Mouse (Mus musculus): ENCODE data around the gene Acot8. TPM values are rescaled to one million over a fixed set of nuclear protein-coding genes. Genes with fewer than 3 reads are reported as not detected.

The Acot8 gene
- total RNA-seq (2023): 53.7 to 69.6 TPM (median 60.6 TPM) in 4 replicates

GRCm38 (mm10) chr2:164804533-164805331 lies at the start of gene Acot8, which contains the start of gene Zswim3:
Gene Acot8 (minus strand): TSS chr2:164804882.
Gene Zswim3 (plus strand): TSS chr2:164805098.

GRCm38 (mm10) chr2:164833314-164833959 lies 28.8 kb upstream of the Acot8 start, which contains the start of gene Neurl2:
Gene Neurl2 (minus strand): TSS chr2:164833456.

GRCm38 (mm10) chr2:164832748-164833301 lies 28.1 kb upstream of the Acot8 start, which contains the start of gene Ctsa:
Gene Ctsa (plus strand): TSS chr2:164832873.

GRCm38 (mm10) chr2:164828437-164828836 lies 23.8 kb upstream of the Acot8 start, which contains the start of gene Spata25:
Gene Spata25 (minus strand): TSS chr2:164828537.

GRCm38 (mm10) chr2:164822636-164823165 lies 18.0 kb upstream of the Acot8 start, which contains the start of gene Zswim1:
Gene Zswim1 (plus strand): TSS chr2:164822686.

GRCm38 (mm10) chr2:164785481-164786387 lies 18.9 kb downstream of the Acot8 start, which contains the start of gene Snx21:
Gene Snx21 (plus strand): TSS chr2:164785823.

GRCm38 (mm10) chr2:164779481-164780086 lies 25.1 kb downstream of the Acot8 start, which contains the start of gene Tnnc2:
Gene Tnnc2 (minus strand): TSS chr2:164779967.

GRCm38 (mm10) chr2:164769258-164770037 lies 35.2 kb downstream of the Acot8 start, which contains the start of gene Ube2c:
Gene Ube2c (plus strand): TSS chr2:164769898.

GRCm38 (mm10) chr2:164745843-164746479 lies 58.7 kb downstream of the Acot8 start, which contains the start of the genes Wfdc3 and Dnttip1:
Gene Wfdc3 (minus strand): TSS chr2:164745931.
Gene Dnttip1 (plus strand): TSS chr2:164745983.

Other genes with a start within 250 kb of the Acot8 start
- not detected in 4 replicates for gene Wfdc2, start 242.5 kb downstream of the Acot8 start, total RNA-seq (2023)
- not detected in 4 replicates for gene Spint3, start 231.4 kb downstream of the Acot8 start, total RNA-seq (2023)
- not detected in 4 replicates for gene Wfdc6a, start 219.4 kb downstream of the Acot8 start, total RNA-seq (2023)
- gene Eppin, start 211.3 kb downstream of the Acot8 start, total RNA-seq (2023): not detected in 4 replicates
- not detected in 4 replicates for gene Wfdc6b, start 191.4 kb downstream of the Acot8 start, total RNA-seq (2023)
- gene Wfdc8, start 191.3 kb downstream of the Acot8 start, total RNA-seq (2023): not detected in 4 replicates
- not detected in 4 replicates for gene Wfdc16, start 166.1 kb downstream of the Acot8 start, total RNA-seq (2023)
- gene Wfdc10, start 148.8 kb downstream of the Acot8 start, total RNA-seq (2023): 1.5 TPM in 1 of 4 replicates, not detected in the others
- not detected in 4 replicates for gene Wfdc9, start 148.3 kb downstream of the Acot8 start, total RNA-seq (2023)
- not detected in 4 replicates for gene Wfdc11, start 130.8 kb downstream of the Acot8 start, total RNA-seq (2023)
- gene Wfdc13, start 119.8 kb downstream of the Acot8 start, total RNA-seq (2023): not detected in 4 replicates
- not detected in 4 replicates for gene Spint4, start 106.4 kb downstream of the Acot8 start, total RNA-seq (2023)
- gene Spint5, start 89.6 kb downstream of the Acot8 start, total RNA-seq (2023): not detected in 4 replicates
- gene Wfdc3, start 59.0 kb downstream of the Acot8 start, total RNA-seq (2023): not detected in 4 replicates
- 38.4 to 45.2 TPM (median 42.9 TPM) in 4 replicates for gene Dnttip1, start 58.9 kb downstream of the Acot8 start, total RNA-seq (2023)
- gene Ube2c, start 35.0 kb downstream of the Acot8 start, total RNA-seq (2023): 1.7 to 4.0 TPM (median 2.7 TPM) in 4 replicates
- not detected in 4 replicates for gene Tnnc2, start 24.9 kb downstream of the Acot8 start, total RNA-seq (2023)
- 0.46 to 0.97 TPM (median 0.70 TPM) in 4 replicates for gene Snx21, start 19.1 kb downstream of the Acot8 start, total RNA-seq (2023)
- 3.2 to 4.0 TPM (median 3.6 TPM) in 4 replicates for gene Zswim3, start 216 bp upstream of the Acot8 start, total RNA-seq (2023)
- gene Zswim1, start 17.8 kb upstream of the Acot8 start, total RNA-seq (2023): 8.4 to 9.0 TPM (median 8.5 TPM) in 4 replicates
- gene Spata25, start 23.7 kb upstream of the Acot8 start, total RNA-seq (2023): 1.2 to 2.3 TPM (median 1.2 TPM) in 3 of 4 replicates, not detected in the other
- 189 to 200 TPM (median 195 TPM) in 4 replicates for gene Ctsa, start 28.0 kb upstream of the Acot8 start, total RNA-seq (2023)
- gene Neurl2, start 28.6 kb upstream of the Acot8 start, total RNA-seq (2023): 3.8 to 5.6 TPM (median 4.9 TPM) in 4 replicates
- 7.6 to 11.4 TPM (median 9.0 TPM) in 4 replicates for gene Pltp, start 52.8 kb upstream of the Acot8 start, total RNA-seq (2023)
- gene Pcif1, start 74.4 kb upstream of the Acot8 start, total RNA-seq (2023): 93.6 to 100 TPM (median 96.6 TPM) in 4 replicates
- 55.9 to 61.8 TPM (median 58.0 TPM) in 4 replicates for gene Zfp335, start 106.9 kb upstream of the Acot8 start, total RNA-seq (2023)
- gene Mmp9, start 135.9 kb upstream of the Acot8 start, total RNA-seq (2023): 0.50 to 1.3 TPM (median 1.0 TPM) in 4 replicates
- 1.4 to 1.7 TPM (median 1.6 TPM) in 4 replicates for gene Slc12a5, start 155.9 kb upstream of the Acot8 start, total RNA-seq (2023)
- 40.2 to 45.3 TPM (median 43.2 TPM) in 4 replicates for gene Ncoa5, start 230.0 kb upstream of the Acot8 start, total RNA-seq (2023)

All from B cell, adult 62 days (primary cell).